Mouse (Mus musculus) kidney, postnatal 0 days (tissue): Measurements from ENCODE around the gene Sim2. TPM values are rescaled to one million over a fixed set of nuclear protein-coding genes. Genes with fewer than 3 reads are reported as not detected.
A peak's percentile ranks its signal among the peaks of the same experiment; 100 is the strongest.

Source experiments
- ATAC-seq: fragments of 200-750 bp; cut with Nextera tagmentation; replicated peaks from 2 replicates; pipeline ENCODE4 v1.8.0; 2017; ENCODE audit warnings: low read depth, moderate number of reproducible peaks, moderate TSS enrichment, moderate library complexity; ENCODE audit not compliant: low FRiP score
- DNase-seq: peaks from one replicate; pipeline ENCODE4 v3.0.0-alpha.2; 2016; ENCODE audit warnings: low spot score
- H3K27ac ChIP-seq: fragments of 300-500 bp; sonication (generic); 2 replicates; pipeline ENCODE4 v1.5.1; 2014; ENCODE audit warnings: mild to moderate bottlenecking
- H3K27me3 ChIP-seq: fragments of 300-500 bp; sonication (generic); 2 replicates; pipeline ENCODE4 v1.6.1; 2014; ENCODE audit warnings: low read length, mixed read lengths; ENCODE audit not compliant: insufficient read depth
- H3K36me3 ChIP-seq: fragments of 300-500 bp; sonication (generic); 2 replicates; pipeline ENCODE4 v1.6.1; 2014; ENCODE audit warnings: low read length, mixed read lengths; ENCODE audit not compliant: insufficient read depth
- H3K4me1 ChIP-seq: fragments of 300-500 bp; sonication (generic); replicated peaks from 2 replicates; pipeline ENCODE4 v1.6.1; 2014; ENCODE audit warnings: antibody characterized with exemption, low read length, mixed read lengths; ENCODE audit not compliant: insufficient read depth
- H3K4me2 ChIP-seq: fragments of 300-500 bp; sonication (generic); 2 replicates; pipeline ENCODE4 v1.6.1; 2014; ENCODE audit warnings: mild to moderate bottlenecking, low read length, moderate library complexity, mixed read lengths
- H3K4me3 ChIP-seq: fragments of 300-500 bp; sonication (generic); replicated peaks from 2 replicates; pipeline ENCODE4 v1.5.1; 2014; ENCODE audit warnings: low read depth, low read length
- H3K9ac ChIP-seq: fragments of 300-500 bp; sonication (generic); 2 replicates; pipeline ENCODE4 v1.6.1; 2014; ENCODE audit warnings: low read depth, low read length
- H3K9me3 ChIP-seq: fragments of 300-500 bp; sonication (generic); replicated peaks from 2 replicates; pipeline ENCODE4 v1.6.1; 2016; ENCODE audit warnings: low read length, inconsistent platforms, mixed read lengths
- CTCF ChIP-seq: IDR thresholded peaks from 2 replicates; pipeline ENCODE4 v1.5.1; 2016; ENCODE audit warnings: antibody characterized with exemption, low read depth, mild to moderate bottlenecking, moderate library complexity
- WGBS: fragments of 180-500 bp; shearing (Covaris S2); extraction: QIAGEN DNeasy Blood & Tissue Kit; methylation state at CpG from one replicate; pipeline ENCODE4 v1.1.7; 2014; 5-methylcytosine and 5-hydroxymethylcytosine counted together
- polyA plus RNA-seq: library from polyadenylated mRNA; unstranded; fragments of >200 nt; fragmentation: Nextera tagmentation; extraction: Ambion mirVana; gene quantifications from 2 replicates; pipeline ENCODE4 v1.2.1, GENCODE M21; 2015

Sim2 gene
- polyA plus RNA-seq, 1 experiment from 2014 or later, result 3.0 TPM

DNA sequence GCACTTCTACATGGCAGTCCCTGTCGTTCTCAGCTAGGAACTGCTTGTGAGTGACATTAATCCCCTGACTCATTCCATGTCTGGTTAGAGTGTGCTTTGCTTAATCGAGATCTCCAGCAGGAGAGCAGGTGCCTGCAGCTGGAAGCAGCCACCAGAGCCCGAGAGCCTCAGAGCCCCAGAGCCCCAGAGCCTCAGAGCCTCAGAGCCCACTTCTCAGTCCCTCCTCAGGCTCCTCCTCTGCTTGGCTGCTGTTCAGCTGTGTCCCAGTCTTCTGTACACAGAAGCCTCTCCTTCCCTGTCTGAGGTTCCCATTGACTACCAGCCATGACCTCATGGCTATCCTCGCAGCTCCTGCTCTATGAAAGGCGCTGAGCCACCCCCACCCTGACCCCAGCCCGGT lies 32.6 kb downstream of the Sim2 start:
- H3K9ac ChIP-seq, result no peak overlapping the region

DNA sequence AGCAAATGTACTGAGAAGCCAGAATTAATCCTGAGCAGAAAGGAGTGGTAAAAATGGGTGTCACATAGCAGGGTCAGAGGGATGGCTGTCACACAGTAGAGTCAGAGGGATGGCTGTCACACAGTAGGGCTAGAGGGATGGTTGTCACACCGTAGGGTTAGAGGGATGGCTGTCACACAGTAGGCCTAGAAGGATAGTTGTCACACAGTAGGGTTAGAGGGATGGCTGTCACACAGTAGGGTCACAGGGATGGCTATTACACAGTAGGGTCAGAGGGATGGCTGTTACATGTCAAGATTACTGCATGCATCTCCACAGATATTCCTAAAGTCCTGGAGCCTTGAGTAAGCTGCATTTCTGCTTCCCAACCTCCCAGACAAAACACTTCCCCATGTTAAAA lies 33.7 kb downstream of the Sim2 start:
- no peak for ATAC-seq
- TF ChIP-seq CTCF, result no peak

More for the DNA sequence above, 32.6 kb downstream of the Sim2 start:
- no peaks in the 10 kb centered on the region for H3K9me3 ChIP-seq
- H3K4me3 ChIP-seq, result no peak overlapping the region
- H3K27me3 ChIP-seq, result peaks cover 7% of the 10 kb centered on the region; the same call in 1 of the 2 replicates
- ATAC-seq (no peak), DNase-seq (no peak)
- no peaks in the 10 kb centered on the region for H3K36me3 ChIP-seq
- no peaks in the 10 kb centered on the region for H3K4me1 ChIP-seq
- WGBS, result 54% methylated on average over 6 of the region's 6 CpGs
- TF ChIP-seq CTCF, result no peak
- no peak overlapping the region for H3K4me2 ChIP-seq
- no peak overlapping the region for H3K27ac ChIP-seq

DNA sequence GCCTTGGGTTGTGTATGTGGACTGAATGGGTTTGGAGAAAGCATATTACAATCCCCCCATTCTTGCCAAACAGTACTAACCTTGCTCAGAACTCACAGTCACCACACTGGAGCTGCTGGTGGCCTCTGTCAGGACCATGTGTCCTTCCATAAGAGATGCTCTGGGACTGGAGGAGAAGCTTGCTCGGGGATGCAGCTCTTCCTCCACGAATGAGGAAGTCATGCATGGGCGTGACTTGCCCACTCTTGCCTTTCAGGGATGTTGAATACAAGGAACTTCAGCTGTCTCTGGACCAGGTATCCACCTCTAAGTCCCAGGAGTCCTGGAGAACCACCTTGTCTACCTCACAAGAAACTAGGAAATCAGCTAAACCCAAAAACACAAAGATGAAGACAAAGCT lies 37.6 kb downstream of the Sim2 start:
- WGBS, result 80% methylated on average over 3 of the region's 3 CpGs
- Histone ChIP-seq H3K4me2 (no peak overlapping the region), H3K27me3 (peaks cover 38% of the 10 kb centered on the region), H3K27ac (no peak overlapping the region), H3K9me3 (no peaks in the 10 kb centered on the region), H3K36me3 (no peaks in the 10 kb centered on the region), H3K9ac (no peak overlapping the region), H3K4me1 (peaks cover 4% of the 10 kb centered on the region; the same call in 1 of the 2 replicates), H3K4me3 (no peak overlapping the region)
- DNase-seq (no peak), ATAC-seq (no peak)
- TF ChIP-seq CTCF, result no peak

More for the DNA sequence above, 33.7 kb downstream of the Sim2 start:
- Histone ChIP-seq H3K4me1 (no peaks in the 10 kb centered on the region), H3K9ac (no peak overlapping the region), H3K4me3 (no peak overlapping the region), H3K27ac (no peak overlapping the region), H3K27me3 (peaks cover 7% of the 10 kb centered on the region; the same call in 1 of the 2 replicates), H3K4me2 (no peak overlapping the region), H3K9me3 (no peaks in the 10 kb centered on the region), H3K36me3 (no peaks in the 10 kb centered on the region)
- no peak for DNase-seq
- WGBS, result 96% methylated on average over 1 of the region's 1 CpGs

DNA sequence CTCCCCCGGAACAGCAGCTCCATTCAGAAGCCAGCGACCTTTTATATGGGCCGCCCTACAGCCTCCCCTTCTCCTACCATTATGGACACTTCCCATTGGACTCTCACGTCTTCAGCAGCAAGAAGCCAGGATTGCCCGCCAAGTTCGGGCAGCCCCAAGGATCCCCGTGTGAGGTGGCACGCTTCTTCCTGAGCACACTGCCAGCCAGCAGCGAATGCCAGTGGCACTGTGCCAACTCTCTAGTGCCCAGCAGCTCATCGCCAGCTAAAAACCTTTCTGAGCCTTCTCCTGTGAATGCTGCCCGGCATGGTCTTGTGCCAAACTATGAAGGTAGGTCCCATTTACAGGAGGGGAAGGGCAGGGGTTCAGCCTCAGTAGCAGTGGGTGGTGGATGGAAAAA lies 38.5 kb downstream of the Sim2 start:
- no peaks in the 10 kb centered on the region for H3K36me3 ChIP-seq
- ATAC-seq, result no peak
- peaks cover 4% of the 10 kb centered on the region; the same call in 1 of the 2 replicates for H3K4me1 ChIP-seq
- TF ChIP-seq CTCF, result no peak
- H3K27ac ChIP-seq, result no peak overlapping the region
- H3K9me3 ChIP-seq, result no peaks in the 10 kb centered on the region
- H3K4me2 ChIP-seq, result no peak overlapping the region
- H3K9ac ChIP-seq, result no peak overlapping the region
- no peak overlapping the region for H3K4me3 ChIP-seq
- WGBS, result 71% methylated on average over 11 of the region's 11 CpGs
- peaks cover 38% of the 10 kb centered on the region for H3K27me3 ChIP-seq
- DNase-seq, result no peak

DNA sequence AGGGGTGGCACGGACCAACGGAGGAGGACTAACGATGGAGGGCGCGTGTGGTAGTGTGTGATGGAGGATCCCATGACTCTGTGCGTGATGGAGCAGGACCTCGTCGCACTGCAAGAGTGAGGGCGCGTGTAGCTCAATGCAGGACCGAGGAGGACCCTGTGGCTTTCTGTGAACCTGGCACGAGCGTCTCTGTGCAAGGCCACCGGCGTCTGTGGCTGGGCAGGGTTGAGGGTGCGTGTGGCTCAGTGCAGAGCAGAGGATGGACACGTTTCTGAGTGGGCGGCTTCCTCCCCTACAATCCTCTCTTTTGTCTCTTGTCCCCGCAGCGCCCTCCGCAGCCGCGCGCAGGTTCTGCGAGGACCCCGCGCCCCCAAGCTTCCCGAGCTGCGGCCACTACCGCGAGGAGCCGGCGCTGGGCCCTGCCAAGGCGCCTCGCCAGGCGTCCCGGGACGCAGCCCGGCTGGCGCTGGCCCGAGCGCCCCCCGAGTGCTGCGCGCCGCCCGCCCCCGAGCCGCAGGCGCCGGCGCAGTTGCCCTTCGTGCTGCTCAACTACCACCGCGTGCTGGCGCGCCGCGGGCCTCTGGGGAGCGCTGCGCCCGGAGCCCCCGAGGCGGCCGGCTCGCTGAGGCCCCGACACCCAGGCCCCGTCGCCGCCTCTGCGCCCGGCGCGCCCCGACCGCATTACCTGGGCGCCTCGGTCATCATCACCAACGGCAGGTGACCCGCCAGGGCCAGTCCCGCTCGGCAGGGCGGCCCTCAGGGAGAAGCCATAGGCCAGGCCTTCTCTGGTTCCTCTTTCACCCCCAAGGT lies 40.6 kb downstream of the Sim2 start:
- ATAC-seq (peak; percentile 38; the same call in 1 of the 2 replicates), DNase-seq (no peak)
- Histone ChIP-seq H3K9ac (peak overlapping the region; percentile 35), H3K4me1 (peaks cover 4% of the 10 kb centered on the region; the same call in 1 of the 2 replicates), H3K4me3 (peak overlapping the region; percentile 33), H3K27ac (no peak overlapping the region), H3K9me3 (no peaks in the 10 kb centered on the region), H3K36me3 (no peaks in the 10 kb centered on the region), H3K4me2 (peak overlapping the region; percentile 67), H3K27me3 (peaks cover 38% of the 10 kb centered on the region)
- 2% methylated on average over 82 of the region's 83 CpGs for WGBS
- no peak for TF ChIP-seq CTCF

DNA sequence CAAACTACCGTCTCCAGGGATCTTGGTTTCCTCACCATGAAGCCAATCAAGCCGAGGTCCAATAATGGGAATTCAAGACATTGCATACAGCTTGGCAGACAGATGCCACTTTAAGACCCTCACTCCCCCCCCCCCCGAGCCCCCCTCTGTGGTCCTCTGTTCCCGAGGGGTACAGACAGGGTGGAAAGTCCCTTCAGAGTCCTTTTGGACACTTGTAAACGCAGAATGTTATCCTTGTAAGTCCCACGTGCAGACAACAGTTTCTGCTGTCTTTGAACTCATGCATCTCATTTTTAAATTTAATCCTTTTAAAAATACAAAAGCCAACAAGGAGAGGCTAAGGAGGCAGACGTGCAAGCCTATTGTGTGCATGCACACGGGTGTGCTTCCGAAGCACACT lies 41.5 kb downstream of the Sim2 start:
- Histone ChIP-seq H3K9ac (no peak overlapping the region), H3K27ac (no peak overlapping the region), H3K4me2 (no peak overlapping the region), H3K4me1 (peaks cover 4% of the 10 kb centered on the region; the same call in 1 of the 2 replicates), H3K36me3 (no peaks in the 10 kb centered on the region), H3K4me3 (no peak overlapping the region), H3K9me3 (no peaks in the 10 kb centered on the region), H3K27me3 (peaks cover 38% of the 10 kb centered on the region)
- no peak for DNase-seq
- no peak for ATAC-seq
- WGBS, result 44% methylated on average over 9 of the region's 9 CpGs
- TF ChIP-seq CTCF, result no peak
